Mouse (Mus musculus) heart, adult 11 months (tissue): ENCODE measurements around the gene Qrfp.

ENCODE experiments used
- DNase-seq: peaks from one replicate; pipeline ENCODE4 v3.0.0; 2022

Gene Qrfp

DNA sequence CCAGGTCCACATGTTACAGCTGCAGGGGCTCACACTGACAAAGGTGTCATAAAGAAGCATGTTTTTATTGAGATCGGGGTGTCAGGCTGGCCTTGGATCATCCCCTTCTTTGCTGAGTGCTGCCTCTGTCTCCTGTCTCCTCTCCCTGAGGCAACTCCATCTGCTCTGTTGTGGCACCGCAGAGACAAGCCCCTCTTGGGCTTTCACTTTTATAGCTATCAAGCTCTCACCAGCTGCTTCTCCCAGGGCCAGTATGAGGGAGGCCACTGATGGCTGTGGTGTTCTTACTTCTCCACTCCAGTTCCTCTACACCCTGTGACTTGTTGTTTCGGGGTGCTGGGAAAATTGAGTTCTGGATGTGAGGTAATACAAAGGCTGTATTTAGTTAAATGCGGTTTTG, 41.3 kb downstream of the Qrfp start:
- peak; percentile 96 for DNase-seq

DNA sequence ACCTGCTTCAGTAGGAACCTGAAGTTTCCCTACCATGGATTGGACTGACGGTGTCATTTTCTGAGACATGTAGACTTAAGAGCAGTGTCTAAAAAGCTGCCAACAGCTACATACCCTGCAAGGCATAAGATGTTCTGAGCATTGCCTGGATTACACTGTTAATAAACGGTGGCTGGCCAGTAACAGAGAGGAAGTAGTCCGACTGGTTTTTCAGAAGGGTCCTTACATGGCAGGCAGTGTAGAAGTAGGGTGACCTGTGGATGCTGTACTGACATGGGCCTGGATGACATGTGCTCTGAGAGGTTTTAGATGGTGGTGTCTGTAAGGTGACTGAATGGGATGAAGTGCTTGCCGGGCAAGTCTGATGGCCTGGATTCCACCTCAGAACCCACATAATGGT, 42.6 kb downstream of the Qrfp start:
- DNase-seq = no peak

DNA sequence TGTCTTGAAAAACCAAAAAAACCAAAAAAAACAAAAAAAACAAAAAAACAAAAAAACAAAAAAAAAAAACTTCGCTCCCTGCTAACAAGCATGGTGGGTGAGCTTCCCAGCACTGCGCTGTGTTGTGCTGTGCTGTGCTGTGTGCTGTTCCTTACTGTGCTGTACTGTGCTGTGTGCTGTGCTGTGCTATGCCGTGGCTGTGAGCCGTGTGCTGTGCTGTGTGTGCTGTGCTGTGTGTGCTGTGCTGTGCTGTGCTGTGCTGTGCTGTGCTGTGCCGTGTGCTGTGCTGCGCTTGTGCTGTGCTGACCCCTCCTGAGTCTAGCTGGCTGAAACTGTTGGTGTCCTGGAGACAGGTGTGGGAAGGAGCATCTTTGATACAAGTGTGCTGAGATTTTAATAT, 43.3 kb downstream of the Qrfp start:
- no peak for DNase-seq

DNA sequence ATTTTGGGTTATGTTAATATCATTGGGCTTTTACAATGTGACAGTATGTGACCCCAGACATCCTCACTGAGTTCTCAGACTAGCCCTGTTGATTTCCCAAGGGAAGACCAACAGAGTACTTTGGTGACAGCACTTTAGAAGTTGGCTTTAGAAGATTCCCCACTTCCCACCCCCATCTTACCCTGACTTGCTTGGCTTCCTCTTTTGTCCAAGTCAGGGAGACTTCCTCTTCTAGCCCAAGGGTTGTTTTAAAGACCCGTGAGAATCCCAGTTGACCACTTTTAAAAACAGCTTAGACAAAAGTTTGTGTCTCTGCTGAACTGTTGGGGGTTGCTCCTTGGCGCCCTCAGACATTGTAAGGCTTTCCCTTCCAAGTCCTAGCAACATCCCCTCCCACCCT, 47.1 kb downstream of the Qrfp start:
- no peak for DNase-seq

DNA sequence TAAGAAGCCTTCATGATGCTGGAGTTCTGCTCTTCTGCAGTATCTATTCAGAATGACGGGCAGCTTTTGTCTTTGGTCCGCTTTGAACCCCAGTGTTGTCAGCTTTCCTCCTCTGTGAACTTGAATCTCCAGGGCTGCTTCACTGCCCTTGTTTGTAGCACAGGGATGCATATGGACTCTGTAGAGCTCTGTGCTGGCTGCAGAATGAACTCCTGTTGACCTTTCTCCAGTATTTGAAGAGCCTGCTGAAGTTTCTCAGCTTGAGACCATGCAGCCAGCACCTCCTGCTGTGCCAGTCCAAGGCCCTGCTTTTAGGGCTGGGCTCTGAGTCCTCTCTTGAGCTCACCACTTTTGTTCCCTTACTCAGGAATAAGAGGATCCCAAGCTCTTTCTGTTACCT, 47.5 kb downstream of the Qrfp start:
- DNase-seq = no peak

DNA sequence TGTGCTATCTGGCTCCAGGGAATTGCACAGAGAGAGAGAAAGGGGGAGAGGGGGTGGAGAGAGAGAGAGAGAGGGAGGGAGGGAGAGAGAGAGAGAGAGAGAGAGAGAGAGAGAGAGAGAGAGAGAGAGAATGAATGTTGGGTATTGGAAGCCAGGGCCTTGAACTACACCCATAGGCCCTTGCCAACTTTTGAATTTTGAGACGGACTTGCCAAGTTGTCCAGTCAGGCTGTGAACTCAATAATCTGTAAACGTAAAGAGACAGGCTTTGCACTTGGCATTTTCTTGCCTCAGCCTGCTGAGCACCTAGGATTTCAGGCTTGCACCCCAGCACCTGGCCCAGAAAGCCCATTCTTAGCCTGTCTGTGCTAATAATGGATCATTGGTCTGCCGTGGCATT, 48.2 kb downstream of the Qrfp start:
- DNase-seq = no peak

DNA sequence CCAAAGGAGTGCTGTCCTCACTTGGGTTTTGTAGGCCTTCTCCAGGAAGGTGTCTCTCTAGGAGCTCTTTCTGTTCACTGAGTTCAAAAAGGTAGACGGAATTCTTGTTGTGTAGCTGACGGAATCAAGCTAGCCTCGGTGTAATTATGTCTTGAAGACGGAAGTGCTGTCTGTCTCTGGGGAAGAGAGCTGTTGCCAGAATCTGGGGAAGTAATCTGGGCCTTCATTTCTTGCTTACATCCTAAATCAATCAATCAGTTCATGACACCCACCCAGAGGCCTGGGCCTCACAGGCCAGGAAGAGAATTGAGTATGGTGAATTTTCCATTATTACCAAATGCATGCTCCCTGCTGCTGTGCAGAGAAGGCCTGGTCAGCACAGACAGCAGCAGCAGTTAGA, 48.8 kb downstream of the Qrfp start:
- DNase-seq = peak; percentile 96

DNA sequence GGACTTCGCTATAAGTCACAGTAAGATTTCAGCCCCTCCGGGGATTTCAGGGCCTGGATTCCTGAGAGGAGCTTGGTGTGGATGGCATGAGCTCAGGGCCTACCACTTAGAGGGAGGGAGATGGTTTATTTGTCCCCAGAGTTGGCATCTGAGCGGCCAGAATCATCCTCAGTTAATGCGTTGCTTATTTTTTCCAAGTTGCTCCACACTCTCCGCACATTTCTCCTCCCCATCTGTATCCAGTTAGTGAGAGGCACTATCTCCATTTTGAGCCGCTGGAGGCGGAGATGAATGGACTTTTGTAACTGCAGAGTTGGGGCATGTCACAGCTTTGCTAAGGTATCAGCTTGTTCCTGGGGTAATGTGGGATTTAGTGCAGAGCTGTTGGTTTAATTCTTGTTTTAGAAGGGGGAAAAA, 49.3 kb downstream of the Qrfp start:
- DNase-seq = peak; percentile 91

DNA sequence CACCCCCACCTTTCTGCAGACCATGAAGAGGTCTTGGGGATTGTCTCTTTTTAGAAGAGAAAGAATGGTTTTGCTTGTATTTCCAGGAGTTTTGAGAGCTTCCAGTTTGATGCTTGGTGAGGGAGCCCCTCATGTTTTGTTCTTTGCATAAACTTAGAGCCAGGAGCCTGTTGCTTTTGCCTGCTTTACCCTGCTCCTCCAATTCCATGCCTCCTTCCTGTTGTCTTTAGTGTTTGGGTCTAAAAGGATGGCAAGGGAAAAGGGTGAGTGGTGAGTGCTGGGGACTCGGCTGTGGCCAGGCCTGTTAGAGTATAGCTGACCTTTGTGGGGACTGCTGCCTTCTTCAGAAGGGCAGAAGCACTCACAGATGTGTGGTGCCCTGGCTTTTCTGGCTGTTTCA, 49.9 kb downstream of the Qrfp start:
- no peak for DNase-seq

DNA sequence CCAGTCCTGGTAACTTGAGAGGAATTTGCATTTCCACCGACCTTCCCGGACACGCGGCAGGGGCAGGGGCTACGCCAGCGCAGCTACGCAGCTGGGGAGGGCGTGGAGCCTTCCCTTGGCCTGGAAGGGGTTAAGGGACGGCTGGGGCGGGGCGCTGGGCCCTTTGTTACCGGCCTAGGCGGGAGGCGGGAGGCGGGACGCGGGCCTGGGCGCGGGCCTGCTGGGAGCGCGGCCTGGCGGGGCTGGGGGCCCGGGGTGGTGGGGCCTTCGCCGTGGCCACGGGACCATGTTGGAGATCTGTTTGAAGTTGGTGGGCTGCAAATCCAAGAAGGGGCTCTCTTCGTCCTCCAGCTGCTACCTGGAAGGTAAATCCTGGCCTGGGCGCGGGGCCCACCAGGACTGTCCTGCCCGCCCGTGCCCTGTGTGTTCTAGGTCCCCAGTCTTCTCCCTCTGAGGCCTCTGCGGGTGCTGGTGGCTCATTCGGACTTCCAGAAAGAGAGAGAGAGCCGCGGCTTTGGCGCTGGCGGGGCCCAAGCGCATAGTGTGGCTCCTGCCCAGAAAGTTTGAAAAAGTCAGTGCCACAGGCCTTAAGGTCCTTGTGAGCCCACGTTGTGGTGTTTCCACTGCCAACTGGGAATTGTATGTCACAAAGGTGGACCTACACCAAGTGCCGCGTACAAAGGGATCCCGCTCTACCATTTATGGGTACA, 50.5 kb downstream of the Qrfp start:
- DNase-seq = peak; percentile 99

DNA sequence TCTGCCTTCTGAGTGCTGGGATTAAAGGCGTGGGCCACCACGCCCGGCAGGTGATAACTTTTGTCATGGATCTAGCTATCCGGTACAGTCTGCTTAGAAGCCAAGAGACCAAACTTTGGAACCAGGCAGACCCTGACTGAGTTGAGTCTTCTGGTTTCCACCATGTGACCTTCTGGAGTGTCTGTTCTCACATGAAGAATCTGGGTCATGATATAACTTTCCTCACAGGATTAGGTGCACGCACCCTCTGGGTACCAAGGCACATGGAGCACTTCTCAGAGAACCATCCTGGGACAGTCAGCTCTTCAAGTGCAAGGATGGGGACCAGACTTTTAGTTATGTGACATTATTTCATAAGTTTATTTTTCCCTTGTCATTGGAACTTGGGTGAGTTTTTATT, 51.4 kb downstream of the Qrfp start:
- DNase-seq = peak; percentile 87

DNA sequence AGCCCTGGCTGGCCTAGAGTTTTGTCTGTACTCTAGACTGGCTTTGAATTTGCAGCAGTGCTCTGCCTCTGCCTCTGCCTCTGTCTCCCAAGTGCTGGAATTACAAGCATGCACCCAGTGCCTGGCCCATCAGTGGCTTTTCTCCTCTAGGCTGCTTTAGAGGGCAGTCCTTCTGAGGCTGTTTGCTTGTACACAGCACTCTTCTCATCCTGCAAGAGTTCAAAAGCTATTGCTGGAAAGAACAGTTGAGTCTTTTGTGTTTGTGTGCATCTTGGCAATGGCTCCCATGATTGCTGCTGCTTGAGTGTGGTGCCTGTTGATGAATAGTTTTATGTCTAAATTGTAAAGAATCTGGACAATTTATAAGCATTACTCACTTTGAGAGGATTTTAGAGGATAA, 52.9 kb downstream of the Qrfp start:
- DNase-seq = no peak
